Mouse (Mus musculus) erythroblast, adult 5-6 weeks (primary cell): ENCODE measurements around the gene Mtmr14. TPM values are rescaled to one million over a fixed set of nuclear protein-coding genes. Genes with fewer than 3 reads are reported as not detected.

ENCODE experiments used
- ATAC-seq: replicated peaks from 2 replicates; pipeline ENCODE4 v1.8.0; 2016; ENCODE audit warnings: moderate number of reproducible peaks, mild to moderate bottlenecking, moderate TSS enrichment, inconsistent platforms; ENCODE audit not compliant: poor library complexity, low FRiP score, severe bottlenecking
- total RNA-seq, 2 experiments: library from RNA; stranded (forward) in 1 of 2; stranded (reverse) in 1 of 2; fragments of 150-400 nt in 1 of 2; fragments of 200-764, 138-1000 nt in 1 of 2; gene quantifications; 2 replicates each; pipeline versions ENCODE4 v1.2.3 to v1.2.4; 2015 to 2017; ENCODE audit warnings: low replicate concordance in 2 of 2

The Mtmr14 gene
- total RNA-seq (2015; ENCODE audit: low replicate concordance) (19.0 and 35.0 TPM in 2 replicates), total RNA-seq (2017; ENCODE audit: low replicate concordance) (25.5 and 42.9 TPM in 2 replicates)

- peak; percentile 97 for ATAC-seq
These were observed at the start of gene Mtmr14 for GRCm38 (mm10) chr6:113237542-113238270. Mtmr14 (plus strand) TSS chr6:113237843.

- ATAC-seq, result no peak
These were observed 43.7 kb upstream of the Mtmr14 start for GRCm38 (mm10) chr6:113193765-113194460.

- no peak for ATAC-seq
These were observed 43.2 kb upstream of the Mtmr14 start for GRCm38 (mm10) chr6:113194517-113194840.

GRCm38 (mm10) chr6:113194841-113195595 is 42.6 kb upstream of the Mtmr14 start, which contains the start of gene Lhfpl4:
Lhfpl4 (minus strand) TSS chr6:113195384.
- ATAC-seq, result no peak

GRCm38 (mm10) chr6:113195596-113195992 is 42.0 kb upstream of the Mtmr14 start:
- ATAC-seq, result no peak

GRCm38 (mm10) chr6:113216280-113216679 is 21.4 kb upstream of the Mtmr14 start:
- ATAC-seq, result no peak

GRCm38 (mm10) chr6:113225798-113226197 is 11.8 kb upstream of the Mtmr14 start:
- no peak for ATAC-seq

GRCm38 (mm10) chr6:113226705-113227104 is 10.9 kb upstream of the Mtmr14 start:
- no peak for ATAC-seq

- ATAC-seq, result no peak
These were observed 2.5 kb upstream of the Mtmr14 start for GRCm38 (mm10) chr6:113235141-113235540.

GRCm38 (mm10) chr6:113238442-113238841 is 799 bp downstream of the Mtmr14 start:
- ATAC-seq, result peak; percentile 17; the same call in 1 of the 2 replicates

GRCm38 (mm10) chr6:113242753-113243152 is 5.1 kb downstream of the Mtmr14 start:
- no peak for ATAC-seq

GRCm38 (mm10) chr6:113245585-113245984 is 7.9 kb downstream of the Mtmr14 start:
- ATAC-seq, result no peak

GRCm38 (mm10) chr6:113250786-113251185 is 13.1 kb downstream of the Mtmr14 start:
- no peak for ATAC-seq

- ATAC-seq, result no peak
These were observed 14.3 kb downstream of the Mtmr14 start for GRCm38 (mm10) chr6:113251921-113252320.

GRCm38 (mm10) chr6:113254899-113255298 is 17.3 kb downstream of the Mtmr14 start:
- no peak for ATAC-seq

GRCm38 (mm10) chr6:113261174-113261858 is 23.7 kb downstream of the Mtmr14 start:
- no peak for ATAC-seq

GRCm38 (mm10) chr6:113263531-113263930 is 25.9 kb downstream of the Mtmr14 start:
- ATAC-seq, result no peak

GRCm38 (mm10) chr6:113264429-113264828 is 26.8 kb downstream of the Mtmr14 start:
- ATAC-seq, result no peak

- ATAC-seq, result no peak
These were observed 29.5 kb downstream of the Mtmr14 start for GRCm38 (mm10) chr6:113266996-113267655.
